Mouse (Mus musculus): Measurements from ENCODE around the gene Pex11b.
"Not testable (repeated sequence)": the region's sequence is repeated elsewhere in the genome, so short reads cannot be mapped to it uniquely, and the experiment has no call there.

The Pex11b gene

DNA sequence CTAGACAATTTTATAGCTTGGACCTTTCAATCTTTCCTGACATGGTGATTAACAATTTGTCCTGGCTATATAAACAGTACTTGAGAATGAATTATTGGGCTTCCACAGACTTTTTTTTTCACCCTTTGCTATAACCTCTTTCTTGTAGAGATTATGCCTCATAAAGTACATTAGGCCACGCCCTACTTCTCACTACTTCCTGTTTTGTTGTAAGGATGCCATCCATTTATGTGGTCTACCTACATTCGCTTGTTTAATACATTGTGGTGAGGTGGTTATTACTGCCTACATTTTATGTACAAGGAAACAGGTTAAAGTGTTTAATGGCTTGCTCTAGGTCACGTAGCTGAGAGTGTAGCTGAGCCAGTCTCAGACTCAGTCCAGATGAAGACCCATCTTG, 40.0 kb downstream of the Pex11b start:
- no peak for DNase-seq (ENCODE audit: low spot score)

DNA sequence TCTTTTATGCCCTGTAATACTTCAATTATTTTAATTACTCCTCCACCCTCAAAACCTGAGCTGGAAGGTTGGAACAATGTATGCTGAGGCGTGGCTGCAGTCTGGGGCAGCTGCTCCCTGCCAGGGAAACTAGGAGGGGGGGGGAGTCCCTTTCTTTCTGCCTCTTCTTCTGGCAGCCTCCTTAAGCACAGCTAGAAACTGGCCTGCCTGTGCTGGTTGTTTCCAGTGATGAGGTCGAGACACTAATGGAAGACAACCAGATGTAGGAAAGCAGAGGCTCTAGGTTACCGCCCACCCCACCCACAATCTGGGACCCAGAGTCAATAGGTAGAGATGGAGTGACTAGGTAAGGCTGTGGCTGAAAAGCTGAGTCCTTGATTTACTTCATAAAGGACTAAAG, 40.5 kb downstream of the Pex11b start:
- DNase-seq (ENCODE audit: low spot score) = no peak

DNA sequence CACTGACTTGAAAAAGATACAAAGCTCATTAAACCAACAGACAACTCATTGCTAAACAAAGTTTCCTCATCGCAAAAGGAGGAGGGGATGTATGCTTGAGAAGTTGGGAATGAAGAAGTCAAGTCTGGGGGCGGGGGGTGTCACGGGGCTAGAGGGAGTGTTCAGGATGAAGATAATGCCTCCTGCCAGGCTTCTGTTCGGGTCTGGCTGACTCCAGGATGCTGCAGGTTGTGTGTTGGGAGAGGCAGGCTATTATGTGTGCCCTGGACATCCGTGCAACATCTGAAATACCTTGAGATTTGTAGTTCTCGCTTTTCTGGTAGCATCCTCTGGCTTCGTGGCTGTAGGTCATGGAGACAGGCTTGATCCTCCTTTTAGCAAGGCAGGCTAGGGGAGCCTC, 43.3 kb downstream of the Pex11b start:
- DNase-seq (ENCODE audit: low spot score) = no peak

DNA sequence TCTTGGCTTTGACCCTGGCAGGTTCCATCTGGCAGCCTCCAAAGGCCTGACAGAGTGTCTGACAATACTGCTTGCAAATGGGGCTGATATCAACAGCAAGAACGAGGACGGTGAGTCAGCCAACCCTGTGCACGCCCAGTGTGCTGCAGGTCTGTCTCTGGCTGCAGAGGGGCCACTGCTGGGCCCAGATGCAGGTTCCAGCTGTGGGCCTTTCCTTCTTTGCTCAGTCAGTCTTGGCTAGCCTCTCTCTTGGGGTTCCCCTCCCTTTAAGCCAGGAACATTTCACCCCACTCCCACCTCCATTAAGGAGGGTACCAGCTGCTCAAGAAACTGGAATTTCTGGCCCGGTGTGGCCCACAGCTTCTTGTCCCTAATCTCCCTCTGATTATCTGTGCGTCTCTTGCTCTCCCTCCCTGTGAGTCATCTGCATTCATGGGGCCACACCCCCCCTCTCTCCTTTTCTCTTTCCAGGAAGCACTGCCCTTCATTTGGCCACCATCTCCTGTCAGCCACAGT, 44.0 kb downstream of the Pex11b start:
- no peak for DNase-seq (ENCODE audit: low spot score)

DNA sequence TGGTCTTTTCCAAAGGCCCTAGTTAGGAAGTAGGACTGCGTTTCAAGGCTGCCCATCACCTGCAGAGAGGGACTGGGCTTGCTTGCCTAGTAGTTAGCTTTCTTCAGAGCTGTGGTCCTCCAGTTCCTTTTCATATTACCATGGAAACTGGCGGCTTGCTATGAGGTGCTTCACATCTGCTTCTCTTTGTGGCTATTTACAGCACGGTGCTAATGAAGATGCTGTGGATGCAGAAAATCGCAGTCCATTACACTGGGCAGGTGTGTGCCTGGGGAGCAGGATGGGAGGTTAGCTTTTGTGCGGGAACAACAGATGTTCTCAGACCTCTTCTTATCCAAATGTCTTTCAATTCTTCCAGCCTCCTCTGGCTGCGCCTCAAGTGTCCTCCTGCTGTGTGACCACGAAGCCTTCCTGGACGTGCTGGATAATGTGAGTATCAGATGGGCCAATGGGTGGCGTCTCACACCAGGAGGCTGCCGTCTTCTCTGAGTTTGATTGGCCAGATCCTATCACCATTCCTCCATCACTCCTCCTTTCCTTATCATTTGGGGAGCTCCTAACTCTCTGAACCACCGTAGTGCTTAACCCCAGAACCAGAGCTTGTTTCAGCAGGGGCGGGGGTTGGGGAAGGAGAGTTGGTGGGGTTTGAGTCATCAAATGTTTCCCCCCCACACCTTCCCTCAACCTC, 45.2 kb downstream of the Pex11b start:
- no peak for DNase-seq (ENCODE audit: low spot score)

DNA sequence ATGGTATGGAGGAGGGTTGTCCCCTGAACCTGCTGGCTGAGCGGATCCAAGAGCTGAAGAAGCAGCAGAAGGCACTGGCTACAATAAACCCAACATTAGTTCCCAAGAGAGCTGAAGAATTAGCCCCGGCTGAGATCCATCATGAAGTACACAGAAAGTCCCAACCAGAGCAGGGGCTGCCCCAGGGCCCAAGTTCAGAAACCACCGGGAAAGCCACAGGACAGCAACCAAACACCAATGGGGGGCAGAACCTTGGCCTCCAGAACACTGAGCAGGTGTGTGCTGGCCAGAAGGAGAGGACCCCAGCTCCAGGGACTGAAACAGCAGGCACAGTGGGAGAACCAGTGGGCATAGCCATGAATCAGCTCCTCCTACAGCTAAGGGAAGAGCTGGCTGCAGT, 48.3 kb downstream of the Pex11b start:
- no peak for DNase-seq (ENCODE audit: low spot score)

DNA sequence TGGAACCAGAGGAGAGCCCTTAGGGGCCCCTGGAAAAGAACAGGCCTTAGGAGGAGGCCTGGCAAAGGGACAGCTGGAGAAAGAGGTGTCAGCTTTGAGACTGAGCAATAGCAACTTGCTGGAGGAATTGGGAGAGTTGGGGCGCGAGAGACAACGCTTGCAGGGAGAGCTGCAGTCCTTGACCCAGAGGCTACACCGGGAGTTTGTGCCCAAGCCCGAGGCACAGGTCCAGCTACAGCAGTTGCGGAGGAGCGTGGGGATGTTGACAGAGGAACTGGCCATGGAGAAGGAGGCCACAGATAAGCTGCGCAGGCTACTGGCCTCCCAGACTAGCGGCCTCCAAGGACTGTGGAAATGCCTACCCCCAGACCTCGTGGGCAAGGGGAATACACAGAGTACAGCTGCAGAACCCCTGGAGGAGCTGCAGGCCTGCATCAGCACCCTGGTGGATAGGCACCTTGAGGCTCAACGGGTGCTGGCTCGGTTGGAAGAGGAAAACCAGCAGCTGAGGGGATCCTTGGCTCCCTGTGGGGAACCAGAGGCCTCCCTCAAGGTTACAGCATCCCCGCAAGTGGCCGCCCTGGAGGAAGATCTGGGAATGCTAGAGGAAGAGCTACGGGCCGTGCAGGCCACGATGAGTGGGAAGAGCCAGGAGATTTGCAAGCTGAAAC, 49.1 kb downstream of the Pex11b start:
- DNase-seq (ENCODE audit: low spot score) = no peak

DNA sequence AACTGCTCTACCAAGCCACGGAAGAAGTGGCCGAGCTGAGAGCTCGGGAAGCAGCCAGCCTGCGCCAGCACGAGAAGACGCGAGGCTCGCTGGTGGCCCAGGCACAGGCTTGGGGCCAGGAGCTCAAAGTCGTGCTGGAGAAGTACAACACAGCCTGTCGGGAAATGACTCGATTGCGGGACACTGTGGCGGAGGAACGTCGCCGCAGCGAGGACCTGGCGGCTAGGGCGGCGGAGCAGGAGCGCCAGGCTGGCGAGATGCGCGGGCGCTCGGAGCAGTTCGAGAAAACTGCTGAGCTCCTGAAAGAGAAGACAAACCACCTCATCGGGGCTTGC, 49.6 kb downstream of the Pex11b start:
- DNase-seq (ENCODE audit: low spot score) = no peak

DNA sequence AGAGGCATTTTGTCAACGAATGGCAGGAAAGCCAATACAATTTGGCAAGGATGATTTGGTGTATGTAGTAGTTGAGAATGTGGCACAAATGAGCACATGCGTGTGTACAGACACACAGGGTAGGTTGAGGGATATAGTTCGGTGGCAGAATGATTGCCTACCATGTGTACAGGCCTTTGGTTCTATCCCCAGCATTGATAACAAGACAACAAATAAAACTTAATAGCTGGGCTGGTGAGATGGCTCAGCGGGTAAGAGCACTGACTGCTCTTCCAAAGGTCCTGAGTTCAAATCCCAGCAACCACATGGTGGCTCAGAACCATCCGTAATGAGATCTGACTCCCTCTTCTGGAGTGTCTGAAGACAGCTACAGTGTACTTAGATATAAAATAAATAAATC, 50.9 kb downstream of the Pex11b start:
- not testable (repeated sequence) for DNase-seq (ENCODE audit: low spot score)

DNA sequence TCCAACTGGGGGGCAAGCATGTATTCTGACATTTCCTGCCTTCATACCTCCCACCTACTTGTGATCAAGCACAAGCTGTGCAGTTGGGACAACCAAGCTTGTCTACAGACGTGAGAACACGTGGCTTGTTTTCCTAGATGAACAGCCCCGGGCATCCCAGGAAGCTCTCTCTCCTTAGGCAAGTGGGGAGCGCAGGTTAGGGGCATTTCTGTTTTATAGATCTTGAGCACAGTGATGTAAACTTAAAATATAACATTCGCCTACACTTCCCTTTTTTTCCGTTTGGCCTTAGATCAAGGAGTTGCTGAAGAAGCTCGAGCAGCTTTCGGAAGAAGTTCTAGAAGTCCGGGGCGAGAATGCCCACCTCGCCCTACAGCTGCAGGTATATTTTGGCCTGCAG, 53.7 kb downstream of the Pex11b start:
- DNase-seq (ENCODE audit: low spot score) = no peak

DNA sequence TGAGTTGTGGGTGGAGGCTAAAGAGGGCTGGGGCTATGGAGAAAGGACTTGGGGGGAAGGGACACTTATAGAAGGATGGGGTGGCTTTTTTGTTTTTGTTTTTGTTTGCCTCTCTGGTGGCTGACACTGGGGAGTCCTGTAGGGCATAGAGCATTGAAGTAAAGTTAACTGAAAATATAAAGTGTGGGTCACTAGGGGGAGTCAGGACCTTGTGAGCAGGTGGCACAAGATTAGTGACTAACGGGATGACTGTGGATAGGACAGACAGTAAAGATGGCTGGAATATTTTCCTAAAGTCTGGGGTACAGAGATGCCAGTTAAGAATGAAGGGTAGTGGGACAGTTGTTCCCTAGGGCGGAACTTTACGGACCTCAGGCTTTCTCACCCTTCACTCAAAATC, 55.1 kb downstream of the Pex11b start:
- DNase-seq (ENCODE audit: low spot score) = no peak

DNA sequence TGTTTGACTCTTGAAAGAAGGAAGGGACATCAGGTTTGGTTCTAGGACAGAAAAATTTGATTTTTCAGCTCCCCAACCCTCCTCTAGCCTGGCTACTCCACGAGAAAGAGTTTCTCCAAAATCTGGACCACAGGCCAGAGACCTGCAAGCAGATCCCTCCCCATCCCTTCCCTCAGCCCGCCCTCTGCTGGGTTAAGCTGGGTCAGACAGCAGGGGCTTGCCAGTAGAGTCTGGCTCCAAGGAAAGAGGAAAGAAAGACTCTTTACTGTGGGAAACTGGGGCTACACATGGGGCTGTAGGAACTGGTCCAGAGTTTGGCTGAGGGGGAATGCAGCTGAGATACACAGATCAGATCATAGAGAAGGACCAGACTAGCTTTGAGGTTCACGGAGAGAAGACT, 57.3 kb downstream of the Pex11b start:
- peak; percentile 46 for DNase-seq (ENCODE audit: low spot score)

DNA sequence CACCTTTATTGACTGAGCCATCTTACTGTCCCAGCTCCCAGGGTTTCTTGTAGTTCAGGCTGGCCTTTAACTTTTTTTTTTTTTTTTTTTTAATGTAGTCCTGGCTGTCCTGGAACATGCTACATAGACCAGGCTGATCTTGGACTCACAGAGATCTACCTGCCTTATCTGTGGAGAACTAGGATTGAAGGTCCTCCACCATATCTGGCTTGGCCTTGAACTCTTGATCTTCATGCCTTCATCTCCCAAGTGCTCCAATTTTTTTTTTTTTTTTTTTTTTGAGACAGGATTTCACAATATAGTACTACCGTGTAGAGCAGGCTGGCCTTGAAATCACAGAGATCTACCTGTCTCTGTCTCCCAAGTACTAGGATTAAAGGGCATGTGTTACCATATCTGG, 58.4 kb downstream of the Pex11b start:
- no peak for DNase-seq (ENCODE audit: low spot score)
